Mouse (Mus musculus) brain, embryonic 18.5 days (tissue): ENCODE data around the gene Il21r.

ENCODE experiments used
- DNase-seq: peaks from one replicate; pipeline ENCODE4 v3.0.0-alpha.2; 2012; ENCODE audit warnings: low read depth, low spot score

Il21r gene

GRCm38 (mm10) chr7:125575738-125576540 is 27.3 kb upstream of the Il21r start:
- DNase-seq, result no peak

GRCm38 (mm10) chr7:125576982-125577381 is 26.2 kb upstream of the Il21r start:
- DNase-seq, result no peak

GRCm38 (mm10) chr7:125577486-125578088 is 25.6 kb upstream of the Il21r start:
- DNase-seq, result no peak

- DNase-seq, result no peak
Measured at GRCm38 (mm10) chr7:125578106-125578505, 25.1 kb upstream of the Il21r start.

DNA sequence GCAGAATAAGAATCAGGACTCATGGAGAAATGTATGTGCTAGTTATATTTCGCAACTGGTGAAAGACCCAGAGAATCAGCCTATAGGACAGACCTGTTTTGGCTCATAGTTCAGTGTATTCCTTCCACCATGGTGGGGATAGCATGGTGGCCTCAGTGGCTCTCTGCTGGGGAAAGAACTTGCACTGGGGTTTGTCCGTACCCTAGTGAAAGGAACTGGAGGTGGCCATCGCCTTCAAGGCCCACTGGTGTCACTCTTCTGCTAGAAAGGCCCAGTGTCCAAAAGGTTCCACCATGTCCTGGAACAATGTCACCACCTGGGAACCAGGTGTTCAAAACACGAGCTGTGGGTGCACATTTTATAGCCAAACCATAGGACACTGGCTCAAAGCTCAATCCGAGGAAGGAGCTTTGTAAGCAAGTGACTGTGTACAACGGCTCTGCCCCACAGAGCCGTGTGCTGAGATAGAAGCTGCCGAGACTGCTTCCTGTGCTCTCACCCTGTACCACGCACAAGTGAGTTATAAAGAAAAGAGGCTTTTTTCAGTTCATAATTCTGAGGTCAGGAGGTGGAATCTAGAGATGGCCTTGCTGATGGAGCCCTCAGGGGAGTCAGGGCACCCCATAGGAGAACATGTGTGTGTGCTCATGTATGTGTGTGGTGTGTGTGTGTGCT is 23.5 kb upstream of the Il21r start:
- DNase-seq, result no peak

- no peak for DNase-seq
Measured at GRCm38 (mm10) chr7:125580220-125580549, 23.0 kb upstream of the Il21r start.

DNA sequence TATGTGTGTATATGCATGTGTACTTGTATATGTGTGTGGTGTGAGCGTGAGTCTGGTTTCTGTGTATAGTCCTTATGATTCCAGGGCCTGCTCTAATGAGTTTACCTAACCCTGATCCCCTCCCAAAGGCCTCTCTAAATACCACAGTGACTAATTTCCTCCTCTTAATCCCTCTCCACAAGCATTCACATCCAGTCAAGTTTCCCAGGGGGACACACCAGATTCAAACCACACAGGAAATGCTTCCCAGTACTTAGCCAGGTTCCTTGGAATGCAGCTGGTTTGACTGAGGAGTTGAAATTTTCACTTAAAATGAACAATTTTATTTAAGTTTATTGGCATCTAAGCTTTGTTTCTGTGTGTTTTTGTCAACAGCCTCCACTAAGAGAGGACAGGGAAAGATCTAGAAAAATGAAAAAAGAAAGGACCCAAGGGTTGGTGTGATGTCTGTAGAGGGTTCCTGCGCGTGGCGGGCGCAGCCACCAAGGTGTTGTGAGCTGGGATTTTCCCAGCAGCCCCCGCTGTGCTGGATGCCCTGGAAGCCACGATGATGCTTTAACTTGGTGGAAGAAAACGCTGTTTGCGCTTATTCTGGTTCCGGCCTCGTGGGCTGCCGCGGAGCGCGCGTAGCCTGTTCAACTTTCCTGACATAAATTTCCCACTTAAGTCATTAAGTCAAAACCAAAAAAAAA is 22.5 kb upstream of the Il21r start:
- DNase-seq, result no peak

DNA sequence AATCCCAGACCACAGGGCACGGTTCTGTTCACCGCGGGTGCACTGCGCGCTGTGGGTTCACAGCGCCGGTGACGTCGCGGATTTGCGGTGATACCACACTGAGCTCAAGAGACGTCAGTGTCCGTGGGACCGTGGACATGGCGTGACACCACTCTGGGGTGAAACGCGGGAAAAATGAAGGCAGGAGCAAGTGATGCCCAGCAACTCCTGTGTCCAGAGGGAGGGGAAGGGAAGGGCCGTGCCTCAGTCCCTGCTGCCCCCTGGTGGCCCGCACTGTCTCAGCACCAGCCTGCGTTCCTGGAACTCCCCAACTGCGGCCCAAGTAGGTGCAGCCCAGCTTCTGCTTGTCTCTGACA is 21.9 kb upstream of the Il21r start:
- DNase-seq, result peak; percentile 18

- DNase-seq, result no peak
Measured at GRCm38 (mm10) chr7:125583325-125584004, 19.8 kb upstream of the Il21r start.

GRCm38 (mm10) chr7:125584005-125584369 is 19.2 kb upstream of the Il21r start:
- no peak for DNase-seq

DNA sequence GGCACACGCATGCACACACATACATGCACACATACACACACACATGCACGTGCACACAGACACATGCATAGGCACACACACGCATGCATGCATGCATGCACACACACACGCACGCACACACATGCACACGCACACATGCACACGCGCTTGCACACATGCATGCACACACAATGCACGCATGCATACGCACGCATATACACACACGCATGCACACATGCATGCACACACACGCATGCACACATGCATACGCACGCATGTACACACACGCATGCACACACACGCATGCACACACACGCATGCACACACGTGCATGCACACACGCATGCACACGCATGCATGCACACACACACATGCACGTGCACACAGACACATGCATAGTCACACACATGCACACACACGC is 16.9 kb upstream of the Il21r start:
- DNase-seq, result no peak

GRCm38 (mm10) chr7:125588721-125589120 is 14.5 kb upstream of the Il21r start:
- DNase-seq, result no peak

DNA sequence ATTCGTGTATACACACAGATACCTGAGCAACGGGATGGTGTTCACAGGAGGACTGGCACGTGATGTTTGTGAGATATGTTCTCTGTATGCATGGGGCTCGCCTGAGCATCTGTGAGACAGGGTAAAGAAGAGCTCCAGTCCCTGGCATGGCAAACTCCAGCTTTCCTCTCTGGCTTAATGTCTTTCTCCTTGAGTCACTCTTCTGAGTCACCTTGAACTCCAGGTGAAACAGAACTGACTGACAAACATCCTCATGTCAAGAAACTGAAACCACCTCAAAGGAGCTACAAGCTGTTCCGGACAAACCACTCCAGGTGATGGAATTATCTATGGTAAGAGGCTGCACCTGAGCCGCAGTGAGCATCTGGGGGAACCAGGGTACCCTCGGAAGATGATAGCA is 13.3 kb upstream of the Il21r start:
- DNase-seq, result no peak

GRCm38 (mm10) chr7:125593831-125594230 is 9.4 kb upstream of the Il21r start:
- DNase-seq, result no peak

- no peak for DNase-seq
Measured at GRCm38 (mm10) chr7:125596406-125596805, 6.8 kb upstream of the Il21r start.

DNA sequence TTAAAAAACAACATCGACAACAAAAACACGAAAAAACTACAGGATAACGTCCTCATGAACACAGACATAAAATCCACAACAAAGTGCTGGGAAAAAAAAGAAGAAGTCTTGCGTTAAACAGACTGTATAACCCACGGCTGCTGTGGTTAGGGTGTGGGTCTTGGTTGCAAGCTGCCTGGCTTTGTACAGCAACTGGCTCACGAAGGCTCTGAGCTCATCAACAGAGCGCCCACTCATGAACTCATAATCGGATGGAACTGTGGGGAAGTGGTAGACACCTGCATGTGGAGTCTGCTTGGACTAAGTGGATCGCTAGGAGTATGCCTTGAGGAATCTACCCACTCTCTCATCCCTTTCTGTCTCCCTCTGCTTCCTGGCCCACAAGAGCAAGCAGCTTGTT is 6.1 kb upstream of the Il21r start:
- no peak for DNase-seq

DNA sequence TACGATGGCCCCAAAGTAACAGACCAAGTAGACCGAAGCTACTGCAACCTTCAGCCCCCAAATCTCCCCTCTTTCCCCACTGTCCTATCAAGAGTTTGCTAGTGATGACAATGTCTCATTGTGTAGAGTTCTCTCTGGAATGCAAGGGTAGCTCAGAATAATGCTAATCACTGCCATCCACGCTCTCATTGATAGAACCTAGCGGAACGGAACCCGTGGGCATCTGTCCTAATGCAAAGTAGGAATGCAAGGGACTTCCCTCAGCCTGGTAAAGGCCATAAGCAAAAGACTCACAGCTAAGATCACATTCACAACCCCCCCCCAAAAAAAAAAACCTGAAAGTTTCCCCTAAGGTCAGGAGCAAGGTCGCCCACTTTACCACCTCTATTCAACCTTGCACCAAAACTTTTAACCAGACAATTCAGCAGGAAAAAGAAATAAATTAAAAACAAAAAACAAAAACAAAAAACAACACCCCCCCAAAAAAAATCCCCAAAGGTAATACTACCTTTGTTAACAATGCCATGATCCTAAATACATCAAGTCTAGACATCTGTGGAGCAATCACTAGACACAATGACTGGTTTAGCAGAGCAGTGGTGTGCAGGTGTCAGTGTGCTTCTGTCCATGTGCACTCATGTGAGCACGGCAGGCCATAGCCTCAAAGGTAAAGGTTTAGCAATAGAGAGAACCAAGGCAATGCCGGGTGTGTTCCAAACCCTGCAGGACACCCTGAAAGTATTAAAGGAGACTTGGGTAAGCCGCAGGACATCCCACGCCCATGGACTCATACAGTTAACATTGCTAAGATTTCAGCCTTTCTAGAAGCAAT is 5.5 kb upstream of the Il21r start:
- no peak for DNase-seq

GRCm38 (mm10) chr7:125599373-125599973 is 3.8 kb upstream of the Il21r start:
- no peak for DNase-seq

DNA sequence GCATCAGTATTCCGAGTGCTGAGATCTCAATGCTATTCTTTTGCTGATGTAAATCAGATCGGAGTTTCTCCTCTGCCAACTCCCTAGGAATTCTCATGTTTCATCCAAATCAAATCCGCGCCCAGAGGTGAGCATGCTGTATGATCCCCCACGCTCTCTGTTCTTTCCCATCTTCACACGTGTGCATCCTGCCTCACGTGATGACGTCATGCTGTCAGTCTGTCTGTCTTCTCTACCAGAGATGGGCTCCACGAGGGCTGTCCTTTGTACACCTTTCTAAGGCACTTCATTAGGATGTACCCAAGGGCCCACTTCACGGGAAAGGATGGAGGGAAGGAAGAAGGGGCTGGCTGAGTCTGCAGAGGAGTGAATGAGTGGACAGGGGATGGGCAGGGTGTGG is 3.1 kb upstream of the Il21r start:
- no peak for DNase-seq

GRCm38 (mm10) chr7:125600612-125601279 is 2.5 kb upstream of the Il21r start:
- DNase-seq, result no peak
